ENCODE assay signal across 17 mouse cellular contexts in the genomic region with DNA sequence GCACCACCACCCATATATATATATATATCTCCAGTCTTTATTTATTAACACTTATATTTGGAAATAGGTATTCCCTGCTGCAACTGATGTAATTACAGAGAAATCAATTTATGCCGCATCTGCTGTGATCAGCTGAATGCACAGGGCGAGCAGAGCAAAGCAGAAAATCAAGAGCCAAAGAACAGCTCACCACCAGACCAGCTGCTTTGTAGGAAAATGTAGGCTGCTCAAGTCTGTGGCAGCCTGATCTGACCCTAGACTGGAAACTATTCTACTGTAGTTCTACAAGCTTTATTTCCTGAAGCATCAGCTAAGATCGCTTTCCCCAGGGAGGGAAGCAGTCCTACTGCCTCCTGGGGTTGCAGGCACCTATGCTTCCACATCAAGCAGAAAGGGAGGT. TPM values are rescaled to one million over a fixed set of nuclear protein-coding genes. Genes with fewer than 3 reads are reported as not detected.
DNase-seq lines count a peak whose midpoint lies in the region; ATAC-seq and TF ChIP-seq lines count a peak whose summit lies in the region.
"Had no signal": no experiment of that assay in that cellular context is flagged by ENCODE, and none has a peak within 500 bp of the region (broad histone marks: within the 10 kb centered on the region; RNA-seq: fewer than 3 reads in every experiment).

No protein-coding gene starts in this region.

- ATAC-seq in limb, embryonic 15.5 days (ENCODE audit: insufficient number of reproducible peaks, low FRiP score, low TSS enrichment, low read depth) = no peak
- no peak for ATAC-seq in hindbrain, postnatal 0 days

- H3K27me3 ChIP-seq in limb, embryonic 15.5 days = no peaks in the 10 kb centered on the region
- H3K27me3 ChIP-seq in limb, embryonic 10.5 days (ENCODE audit: low read depth, poor library complexity, severe bottlenecking) = no peaks in the 10 kb centered on the region
- no peaks in the 10 kb centered on the region for H3K27me3 ChIP-seq in hindbrain, postnatal 0 days (ENCODE audit: insufficient read depth, low read length)
- H3K27me3 ChIP-seq: heart, embryonic 12.5 days; liver, embryonic 15.5 days; neural tube, embryonic 12.5 days had no signal

- H3K27ac ChIP-seq in limb, embryonic 15.5 days = 0 out of 2 replicates have a peak overlapping the region, but pooled peaks have one; percentile 11
- no peak overlapping the region for H3K27ac ChIP-seq in limb, embryonic 10.5 days
- H3K27ac ChIP-seq in hindbrain, postnatal 0 days = 0 out of 2 replicates have a peak overlapping the region, but pooled peaks have one; percentile 1
- H3K27ac ChIP-seq: liver, embryonic 15.5 days; neural tube, embryonic 12.5 days had no signal

- H3K4me2 ChIP-seq in limb, embryonic 15.5 days = no peak overlapping the region
- no peak overlapping the region for H3K4me2 ChIP-seq in hindbrain, postnatal 0 days (ENCODE audit: low read depth, low read length)
- H3K4me2 ChIP-seq: heart, embryonic 12.5 days; liver, embryonic 15.5 days; neural tube, embryonic 12.5 days had no signal

- H3K9ac ChIP-seq in limb, embryonic 15.5 days = no peak overlapping the region
- no peak overlapping the region for H3K9ac ChIP-seq in hindbrain, postnatal 0 days (replicated peaks; ENCODE audit: low read length)
- H3K9ac ChIP-seq: heart, embryonic 12.5 days; liver, embryonic 15.5 days; neural tube, embryonic 12.5 days had no signal

- peaks cover 29% of the 10 kb centered on the region for H3K4me1 ChIP-seq in limb, embryonic 15.5 days
- peaks cover 56% of the 10 kb centered on the region for H3K4me1 ChIP-seq in limb, embryonic 10.5 days
- peaks cover 7% of the 10 kb centered on the region for H3K4me1 ChIP-seq in hindbrain, postnatal 0 days (ENCODE audit: insufficient read depth, low read length)

- TF ChIP-seq CTCF in hindbrain, postnatal 0 days (IDR thresholded peaks at IDR 0.05; ENCODE audit: low read depth) = no peak

- no peak overlapping the region for H3K4me3 ChIP-seq in limb, embryonic 15.5 days
- no peak overlapping the region for H3K4me3 ChIP-seq in limb, embryonic 10.5 days
- no peak overlapping the region for H3K4me3 ChIP-seq in hindbrain, postnatal 0 days (ENCODE audit: low read length)
- H3K4me3 ChIP-seq: heart, embryonic 12.5 days; liver, embryonic 15.5 days; neural tube, embryonic 12.5 days had no signal

- intact Hi-C loops in heart, postnatal 25 days (cut with DNase I) = loop anchor here (5.0 kb wide), 2 partner anchors 34 to 36 kb away; a partner anchor contains a TSS

- DNase-seq in heart, adult 11 months = peak; percentile 87
- no peak for DNase-seq in heart, postnatal 25 days (ENCODE audit: low spot score)
- DNase-seq in limb, embryonic 10.5 days (ENCODE audit: low spot score) = no peak
- DNase-seq in Muller cell, postnatal 12 days (ENCODE audit: inconsistent ontology term) = peak; percentile 36
- DNase-seq in hindbrain, postnatal 0 days (ENCODE audit: low spot score) = peak; percentile 9
- no peak for DNase-seq in spleen, adult 18-20 months
- DNase-seq: adrenal gland, adult 2 months; cerebellum, adult 8-10 months; heart, postnatal 14 days; kidney, adult 9 months; kidney, postnatal 25 days; right cerebral cortex, postnatal 4 days; thymus, postnatal 14 days had no signal

- peaks cover 14% of the 10 kb centered on the region for H3K36me3 ChIP-seq in limb, embryonic 15.5 days
- peaks cover 32% of the 10 kb centered on the region for H3K36me3 ChIP-seq in limb, embryonic 10.5 days
- H3K36me3 ChIP-seq in hindbrain, postnatal 0 days (ENCODE audit: insufficient read depth, low read length) = no peaks in the 10 kb centered on the region

- no peaks in the 10 kb centered on the region for H3K9me3 ChIP-seq in limb, embryonic 15.5 days
- no peaks in the 10 kb centered on the region for H3K9me3 ChIP-seq in limb, embryonic 10.5 days (replicated peaks)
- H3K9me3 ChIP-seq in hindbrain, postnatal 0 days (ENCODE audit: low read length) = no peaks in the 10 kb centered on the region
- H3K9me3 ChIP-seq: heart, embryonic 12.5 days; liver, embryonic 15.5 days; neural tube, embryonic 12.5 days had no signal

- WGBS in limb, embryonic 15.5 days = 68% methylated on average over 3 of the region's 3 CpGs
- WGBS in limb, embryonic 10.5 days = 91% methylated on average over 3 of the region's 3 CpGs
- WGBS in hindbrain, postnatal 0 days = 47% methylated on average over 3 of the region's 3 CpGs

RNA-seq across cellular contexts. Expression of a gene that starts 33.9 kb away (rescaled TPM):
- total RNA-seq in heart, postnatal 25 days (2021) = 10 to 100 TPM; 23.2 to 28.0 TPM
- 5.7 and 6.9 TPM in 2 replicates for polyA plus RNA-seq in limb, embryonic 15.5 days (2015; fragmentation: Nextera tagmentation; extraction: Ambion mirVana)
- 7.5 and 7.6 TPM in 2 replicates for polyA plus RNA-seq in limb, embryonic 10.5 days (2016; fragmentation: Nextera tagmentation; extraction: Ambion mirVana)
- 8.9 and 10.2 TPM in 2 replicates for total RNA-seq in hindbrain, postnatal 0 days (2014; rRNA removed)
- 4.1 and 5.6 TPM in 2 replicates for polyA plus RNA-seq in hindbrain, postnatal 0 days (2015; fragmentation: Nextera tagmentation; extraction: Ambion mirVana)

Comparison
In these comparisons a context has a peak if more than half of its experiments do, and no peak if none do; other contexts are left out.
1. DNase-seq: peak in heart, adult 11 months (single experiment), Muller cell, postnatal 12 days (single experiment) and hindbrain, postnatal 0 days (single experiment); none in heart, postnatal 25 days (single experiment), limb, embryonic 10.5 days (single experiment) and spleen, adult 18-20 months (0 of 2).